Mouse (Mus musculus) embryonic facial prominence, embryonic 10.5 days (tissue): Measurements from ENCODE around the gene Krtap4-7. TPM values are rescaled to one million over a fixed set of nuclear protein-coding genes. Genes with fewer than 3 reads are reported as not detected.

Source experiments
- polyA plus RNA-seq: library from polyadenylated mRNA; unstranded; fragments of >200 nt; fragmentation: Nextera tagmentation; extraction: Ambion mirVana; gene quantifications from 2 replicates; pipeline ENCODE4 v1.2.1, GENCODE M21; 2016

Gene Krtap4-7
- polyA plus RNA-seq, 1 experiment from 2014 or later = not detected

Other genes with a start within 250 kb of the Krtap4-7 start
- gene Krt12, start 221.8 kb downstream of the Krtap4-7 start, polyA plus RNA-seq = not detected in 2 replicates
- 0.97 and 1.00 TPM in 2 replicates for gene Krt20, start 205.9 kb downstream of the Krtap4-7 start, polyA plus RNA-seq
- 0.21 and 0.31 TPM in 2 replicates for gene Krt23, start 151.0 kb downstream of the Krtap4-7 start, polyA plus RNA-seq
- gene Krt39, start 122.8 kb downstream of the Krtap4-7 start, polyA plus RNA-seq = not detected in 2 replicates
- not detected in 2 replicates for gene Krt40, start 100.9 kb downstream of the Krtap4-7 start, polyA plus RNA-seq
- gene Krtap3-3, start 93.2 kb downstream of the Krtap4-7 start, polyA plus RNA-seq = not detected in 2 replicates
- gene Krtap3-2, start 87.2 kb downstream of the Krtap4-7 start, polyA plus RNA-seq = not detected in 2 replicates
- gene Gm11939, start 84.6 kb downstream of the Krtap4-7 start, polyA plus RNA-seq = not detected in 2 replicates
- gene Krtap3-1, start 77.5 kb downstream of the Krtap4-7 start, polyA plus RNA-seq = not detected in 2 replicates
- not detected in 2 replicates for gene Krtap1-5, start 63.1 kb downstream of the Krtap4-7 start, polyA plus RNA-seq
- gene Krtap1-4, start 60.4 kb downstream of the Krtap4-7 start, polyA plus RNA-seq = not detected in 2 replicates
- not detected in 2 replicates for gene Krtap1-3, start 52.8 kb downstream of the Krtap4-7 start, polyA plus RNA-seq
- not detected in 2 replicates for gene Krtap9-3, start 46.0 kb downstream of the Krtap4-7 start, polyA plus RNA-seq
- gene Gm11938, start 40.8 kb downstream of the Krtap4-7 start, polyA plus RNA-seq = not detected in 2 replicates
- not detected in 2 replicates for gene Gm11937, start 33.9 kb downstream of the Krtap4-7 start, polyA plus RNA-seq
- gene Krtap2-4, start 29.2 kb downstream of the Krtap4-7 start, polyA plus RNA-seq = not detected in 2 replicates
- not detected in 2 replicates for gene Gm11562, start 23.7 kb downstream of the Krtap4-7 start, polyA plus RNA-seq
- not detected in 2 replicates for gene Krtap4-1, start 15.9 kb downstream of the Krtap4-7 start, polyA plus RNA-seq
- not detected in 2 replicates for gene Krtap4-2, start 9.0 kb downstream of the Krtap4-7 start, polyA plus RNA-seq
- gene Gm11555, start 6.1 kb upstream of the Krtap4-7 start, polyA plus RNA-seq = not detected in 2 replicates
- not detected in 2 replicates for gene Gm11563, start 14.9 kb upstream of the Krtap4-7 start, polyA plus RNA-seq
- not detected in 2 replicates for gene Krtap4-6, start 21.9 kb upstream of the Krtap4-7 start, polyA plus RNA-seq
- not detected in 2 replicates for gene Gm14190, start 46.7 kb upstream of the Krtap4-7 start, polyA plus RNA-seq
- not detected in 2 replicates for gene Gm14180, start 90.2 kb upstream of the Krtap4-7 start, polyA plus RNA-seq
- not detected in 2 replicates for gene Gm11595, start 128.8 kb upstream of the Krtap4-7 start, polyA plus RNA-seq
- gene Krtap4-8, start 136.6 kb upstream of the Krtap4-7 start, polyA plus RNA-seq = not detected in 2 replicates
- not detected in 2 replicates for gene Krtap4-9, start 141.1 kb upstream of the Krtap4-7 start, polyA plus RNA-seq
- not detected in 2 replicates for gene Gm11596, start 149.4 kb upstream of the Krtap4-7 start, polyA plus RNA-seq
- not detected in 2 replicates for gene Gm11569, start 154.8 kb upstream of the Krtap4-7 start, polyA plus RNA-seq
- gene Gm11554, start 160.4 kb upstream of the Krtap4-7 start, polyA plus RNA-seq = not detected in 2 replicates
- not detected in 2 replicates for gene Krtap4-13, start 165.8 kb upstream of the Krtap4-7 start, polyA plus RNA-seq
- not detected in 2 replicates for gene Gm11564, start 171.6 kb upstream of the Krtap4-7 start, polyA plus RNA-seq
- gene 2300003K06Rik, start 194.0 kb upstream of the Krtap4-7 start, polyA plus RNA-seq = not detected in 2 replicates
- not detected in 2 replicates for gene Krtap4-16, start 207.5 kb upstream of the Krtap4-7 start, polyA plus RNA-seq
- not detected in 2 replicates for gene Gm11568, start 213.8 kb upstream of the Krtap4-7 start, polyA plus RNA-seq
- gene Gm11559, start 220.4 kb upstream of the Krtap4-7 start, polyA plus RNA-seq = not detected in 2 replicates
- not detected in 2 replicates for gene Krtap9-1, start 229.3 kb upstream of the Krtap4-7 start, polyA plus RNA-seq
- not detected in 2 replicates for gene Gm11567, start 235.1 kb upstream of the Krtap4-7 start, polyA plus RNA-seq